ENCODE assay signal across 18 mouse cellular contexts in genomic region chr16:8184781-8185180, GRCm38 (mm10).
"Had no signal": no experiment of that assay in that cellular context is flagged by ENCODE, and none has a peak within 500 bp of the region (broad histone marks: within the 10 kb centered on the region; RNA-seq: fewer than 3 reads in every experiment).

No protein-coding gene starts in this region.

- H3K4me1 ChIP-seq: neural tube, embryonic 15.5 days; stomach, embryonic 15.5 days had no signal

- H3K4me2 ChIP-seq: lung, embryonic 14.5 days; midbrain, embryonic 11.5 days; midbrain, embryonic 13.5 days; neural tube, embryonic 13.5 days; neural tube, embryonic 15.5 days; stomach, embryonic 15.5 days had no signal

- H3K9me3 ChIP-seq: midbrain, embryonic 13.5 days; neural tube, embryonic 13.5 days; neural tube, embryonic 15.5 days; stomach, embryonic 15.5 days had no signal

- H3K9ac ChIP-seq: liver, embryonic 14.5 days; lung, embryonic 14.5 days; midbrain, embryonic 13.5 days; neural tube, embryonic 13.5 days; neural tube, embryonic 15.5 days; stomach, embryonic 15.5 days had no signal

- H3K27me3 ChIP-seq: midbrain, embryonic 13.5 days; neural tube, embryonic 13.5 days; neural tube, embryonic 15.5 days; stomach, embryonic 15.5 days had no signal

- H3K4me3 ChIP-seq: midbrain, embryonic 13.5 days; myocyte; neural tube, embryonic 13.5 days; neural tube, embryonic 15.5 days; stomach, embryonic 15.5 days had no signal

- DNase-seq: lung, adult 18-20 months; lung, embryonic 14.5 days; lung, postnatal 10 days; lung, postnatal 4 days; right cerebral cortex, adult 18-20 months; right cerebral cortex, postnatal 14 days; thymus, adult 2 months; thymus, postnatal 25 days; thymus, postnatal 4 days had no signal

- H3K27ac ChIP-seq: liver, embryonic 14.5 days; midbrain, embryonic 13.5 days; neural tube, embryonic 13.5 days; neural tube, embryonic 15.5 days; stomach, embryonic 15.5 days; stomach, postnatal 0 days had no signal

- ATAC-seq: midbrain, embryonic 13.5 days; midbrain, embryonic 16.5 days had no signal

- H3K36me3 ChIP-seq: midbrain, embryonic 13.5 days; neural tube, embryonic 13.5 days; neural tube, embryonic 15.5 days; stomach, embryonic 15.5 days had no signal
